Mouse (Mus musculus) liver, embryonic 11.5 days (tissue): ENCODE data around the gene Acnat1. TPM values are rescaled to one million over a fixed set of nuclear protein-coding genes. Genes with fewer than 3 reads are reported as not detected.
"Not testable (repeated sequence)": the region's sequence is repeated elsewhere in the genome, so short reads cannot be mapped to it uniquely, and the experiment has no call there.

Experiments
- ATAC-seq: fragments of 200-750 bp; cut with Nextera tagmentation; replicated peaks from 2 replicates; pipeline ENCODE4 v1.8.0; 2017; ENCODE audit warnings: moderate number of reproducible peaks, mild to moderate bottlenecking, moderate TSS enrichment, moderate library complexity; ENCODE audit not compliant: low FRiP score
- DNase-seq: peaks from one replicate; pipeline ENCODE4 v3.0.0-alpha.2; 2017; ENCODE audit warnings: low spot score
- H3K27ac ChIP-seq: fragments of 300-500 bp; sonication (generic); 2 replicates; pipeline ENCODE4 v1.5.1; 2014; ENCODE audit warnings: mild to moderate bottlenecking, low read depth, low read length, control low read depth
- H3K27me3 ChIP-seq: fragments of 300-500 bp; sonication (generic); replicated peaks from 2 replicates; pipeline ENCODE4 v1.6.1; 2014; ENCODE audit warnings: low read length, mixed read lengths; ENCODE audit not compliant: control insufficient read depth, insufficient read depth
- H3K36me3 ChIP-seq: fragments of 300-500 bp; sonication (generic); 2 replicates; pipeline ENCODE4 v1.6.1; 2014; ENCODE audit warnings: mild to moderate bottlenecking, low read length, moderate library complexity, mixed read lengths; ENCODE audit not compliant: control insufficient read depth, insufficient read depth
- H3K4me1 ChIP-seq: fragments of 300-500 bp; sonication (generic); replicated peaks from 2 replicates; pipeline ENCODE4 v1.6.1; 2014; ENCODE audit warnings: low read length, mixed read lengths; ENCODE audit not compliant: control insufficient read depth, insufficient read depth
- H3K4me2 ChIP-seq: fragments of 300-500 bp; sonication (generic); 2 replicates; pipeline ENCODE4 v1.6.1; 2014; ENCODE audit warnings: mild to moderate bottlenecking, control low read depth, moderate library complexity
- H3K4me3 ChIP-seq: fragments of 300-500 bp; sonication (generic); 2 replicates; pipeline ENCODE4 v1.5.1; 2014; ENCODE audit warnings: low read depth, low read length, control low read depth
- H3K9ac ChIP-seq: fragments of 300-500 bp; sonication (generic); 2 replicates; pipeline ENCODE4 v1.6.1; 2014; ENCODE audit warnings: low read depth, low read length, control low read depth
- H3K9me3 ChIP-seq: fragments of 300-500 bp; sonication (generic); 2 replicates; pipeline ENCODE4 v1.6.1; 2016; ENCODE audit warnings: low read length, inconsistent platforms, mixed read lengths; ENCODE audit not compliant: control insufficient read depth
- WGBS: fragments of 180-500 bp; shearing (Covaris S2); extraction: QIAGEN DNeasy Blood & Tissue Kit; methylation state at CpG from one replicate; pipeline ENCODE4 v1.1.7; 2014; 5-methylcytosine and 5-hydroxymethylcytosine counted together
- polyA plus RNA-seq: library from polyadenylated mRNA; unstranded; fragments of >200 nt; fragmentation: Nextera tagmentation; extraction: Ambion mirVana; gene quantifications from 2 replicates; pipeline ENCODE4 v1.2.1, GENCODE M21; 2014

Acnat1 gene
- polyA plus RNA-seq = not detected in 2 replicates

DNA sequence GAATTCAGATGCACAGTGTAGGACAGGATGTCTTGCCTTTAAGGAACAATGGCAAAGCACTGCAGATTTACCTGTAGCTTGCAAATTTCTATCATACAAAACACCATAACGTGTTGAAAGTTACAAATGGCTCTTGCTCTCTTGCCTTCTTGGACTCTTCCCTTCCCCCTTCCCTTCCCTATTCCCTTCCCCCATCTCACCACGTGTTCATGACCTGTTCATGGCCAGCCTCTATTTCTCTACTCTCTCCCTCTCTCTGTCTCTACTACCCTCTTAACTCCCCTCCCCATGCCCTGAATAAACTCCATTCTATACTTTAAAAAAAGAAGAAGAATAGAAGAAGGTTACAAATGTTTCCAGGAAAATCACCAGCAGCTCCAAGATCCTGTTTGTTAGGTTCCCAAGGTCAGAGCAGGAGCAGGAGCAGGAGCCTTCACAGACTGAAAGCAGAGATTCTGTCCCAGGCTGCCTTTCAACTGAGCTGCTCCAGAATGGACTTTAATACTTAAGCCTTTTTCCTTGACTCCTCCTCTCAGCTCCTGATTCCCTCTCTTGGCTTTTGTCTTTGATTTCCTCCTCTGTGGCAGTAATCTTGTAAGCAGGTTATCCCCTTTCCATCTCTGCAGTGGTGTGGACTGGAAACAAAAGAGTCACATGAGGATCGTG is at the start of gene Acnat1:
Gene Acnat1 (minus strand): TSS at position 478 of the 666 bp plus-strand sequence.
- no peak for ATAC-seq
- peak within 1 kb of the TSS; percentile 42 for H3K4me2 ChIP-seq
- H3K36me3 ChIP-seq = no peaks in the 10 kb centered on the region
- peaks cover 8% of the 10 kb centered on the region for H3K4me1 ChIP-seq
- H3K27ac ChIP-seq = no peak within 1 kb of the TSS
- no peaks in the 10 kb centered on the region for H3K27me3 ChIP-seq
- no peak within 1 kb of the TSS for H3K9ac ChIP-seq
- no peak within 1 kb of the TSS for H3K4me3 ChIP-seq
- no peak for DNase-seq
- no peaks in the 10 kb centered on the region for H3K9me3 ChIP-seq
- 47% methylated on average over 3 of the region's 3 CpGs for WGBS

DNA sequence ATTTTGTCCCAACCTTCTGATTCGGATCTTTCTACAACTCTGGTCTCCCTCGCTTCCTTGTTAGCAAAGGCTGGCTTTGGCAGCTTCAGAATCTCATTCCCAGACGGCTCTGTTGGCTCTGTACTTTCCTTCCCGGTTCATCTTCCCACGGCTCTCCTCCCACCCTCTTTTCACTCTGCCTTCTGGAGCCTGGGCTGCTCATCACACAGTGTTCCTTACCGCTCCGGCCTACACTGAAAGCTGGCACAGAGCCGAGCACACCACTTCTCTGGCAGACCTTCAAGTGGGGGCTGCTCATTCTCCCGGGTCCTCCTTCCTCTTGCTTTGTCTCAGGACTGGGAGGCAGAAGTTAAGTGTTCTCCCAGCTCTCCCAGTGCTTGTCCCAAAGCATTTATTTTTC is 48.9 kb upstream of the Acnat1 start:
- no peak for DNase-seq

DNA sequence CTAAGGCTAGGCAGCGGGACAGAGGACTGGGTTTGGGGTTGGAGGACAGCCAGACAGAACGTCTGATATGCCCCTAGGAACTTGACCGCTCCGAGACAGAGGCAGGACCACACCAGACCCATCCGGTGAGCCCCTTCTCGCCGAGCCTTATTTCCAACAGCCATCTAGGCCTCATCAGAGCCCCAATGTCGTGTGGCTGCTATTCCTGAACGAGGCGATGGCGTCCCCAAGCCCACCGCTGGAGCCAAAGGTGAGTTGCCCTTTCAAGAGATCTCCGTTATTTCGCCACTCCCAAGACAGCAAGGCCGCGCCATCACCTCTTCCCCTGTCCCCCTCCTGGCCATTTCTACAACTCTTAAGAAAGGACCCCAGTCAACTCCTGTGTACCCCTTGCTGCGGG is 47.6 kb upstream of the Acnat1 start:
- Histone ChIP-seq H3K9me3 (no peaks in the 10 kb centered on the region), H3K4me1 (peaks cover 12% of the 10 kb centered on the region), H3K27me3 (no peaks in the 10 kb centered on the region), H3K4me3 (peak overlapping the region; percentile 79), H3K27ac (no peak overlapping the region), H3K4me2 (peak overlapping the region; percentile 60), H3K9ac (peak overlapping the region; percentile 85), H3K36me3 (peaks cover 13% of the 10 kb centered on the region; the same call in 1 of the 2 replicates)
- WGBS = 1% methylated on average over 17 of the region's 17 CpGs
- peak; percentile 34 for ATAC-seq
- DNase-seq = no peak

More for the DNA sequence above, 48.9 kb upstream of the Acnat1 start:
- WGBS = 87% methylated on average over 9 of the region's 9 CpGs
- Histone ChIP-seq H3K27me3 (no peaks in the 10 kb centered on the region), H3K36me3 (peaks cover 13% of the 10 kb centered on the region; the same call in 1 of the 2 replicates), H3K9me3 (no peaks in the 10 kb centered on the region), H3K4me3 (no peak overlapping the region), H3K4me1 (peaks cover 12% of the 10 kb centered on the region), H3K4me2 (no peak overlapping the region; the same call in 1 of the 2 replicates), H3K9ac (no peak overlapping the region), H3K27ac (no peak overlapping the region)
- no peak for ATAC-seq

DNA sequence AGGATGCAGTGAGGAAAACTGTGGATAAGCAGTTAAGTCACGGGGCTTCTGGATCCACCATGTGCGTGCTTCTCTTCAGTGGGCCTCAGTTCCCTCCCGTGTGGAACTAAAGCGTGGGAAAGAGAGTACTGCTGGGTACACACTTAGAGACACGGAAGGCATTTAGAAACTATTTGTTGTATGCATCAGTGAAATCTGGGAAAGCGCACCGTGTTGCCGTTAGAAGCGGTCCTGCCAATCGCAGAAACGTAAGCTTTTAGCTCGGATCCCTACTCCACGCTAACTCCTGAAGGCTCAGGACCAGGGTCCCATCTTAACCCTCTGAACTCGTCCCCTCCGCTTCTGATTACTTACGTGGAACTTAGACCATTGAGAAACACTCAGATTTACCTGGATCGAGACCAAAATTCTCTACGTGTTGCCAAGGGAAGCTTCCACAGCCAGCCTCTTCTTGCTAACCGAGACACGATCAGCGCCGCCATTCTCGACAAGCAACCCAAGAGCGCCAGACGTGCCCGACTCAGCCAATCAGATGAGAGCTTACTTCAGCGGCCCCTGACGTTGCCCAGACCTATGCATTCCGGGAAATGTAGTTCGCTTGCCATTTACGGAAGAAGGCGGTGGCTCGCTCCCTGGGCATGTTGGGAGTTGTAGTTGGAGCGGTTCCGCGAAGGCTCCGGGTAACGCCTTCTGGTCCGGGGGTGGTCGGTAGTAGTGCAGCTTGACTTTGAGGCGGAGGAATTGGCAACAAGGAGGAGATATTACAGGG is 47.0 kb upstream of the Acnat1 start, which contains the start of the genes Mrpl50 and Zfp189:
Gene Mrpl50 (minus strand): TSS at position 522 of the 769 bp plus-strand sequence.
Gene Zfp189 (plus strand): TSS at position 605 of the 769 bp plus-strand sequence.
- Histone ChIP-seq H3K4me1 (peaks cover 12% of the 10 kb centered on the region), H3K9ac (peak within 1 kb of the TSS; percentile 85), H3K36me3 (peaks cover 13% of the 10 kb centered on the region; the same call in 1 of the 2 replicates), H3K9me3 (no peaks in the 10 kb centered on the region), H3K4me3 (peak within 1 kb of the TSS; percentile 79), H3K4me2 (peak within 1 kb of the TSS; percentile 65), H3K27ac (no peak within 1 kb of the TSS), H3K27me3 (no peaks in the 10 kb centered on the region)
- under 1% methylated on average over 41 of the region's 41 CpGs for WGBS
- peak; percentile 89 for DNase-seq
- ATAC-seq = peak; percentile 99

DNA sequence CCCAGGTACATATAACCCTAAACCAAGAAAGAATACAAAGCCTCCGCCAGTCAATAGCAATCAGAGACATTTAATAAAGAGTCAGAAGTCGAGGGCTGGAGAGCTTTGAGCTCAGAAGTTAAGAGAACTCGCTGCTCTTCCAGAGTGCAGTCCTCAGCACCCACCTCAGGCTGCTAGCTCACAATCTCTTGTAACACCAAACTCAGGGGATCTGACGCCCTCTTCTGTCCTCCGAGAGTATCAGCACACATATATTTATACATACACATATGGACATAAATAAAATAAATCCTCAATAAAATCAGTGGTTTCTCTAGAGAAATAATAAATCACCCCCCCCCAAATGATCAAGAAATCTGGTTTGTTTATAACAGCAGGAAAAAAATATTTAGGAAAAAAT is 45.8 kb upstream of the Acnat1 start:
- H3K36me3 ChIP-seq = peaks cover 13% of the 10 kb centered on the region; the same call in 1 of the 2 replicates
- ATAC-seq = no peak
- no peak for DNase-seq
- H3K4me3 ChIP-seq = peak overlapping the region; percentile 79
- H3K27ac ChIP-seq = no peak overlapping the region
- H3K9ac ChIP-seq = no peak overlapping the region
- H3K4me1 ChIP-seq = peaks cover 12% of the 10 kb centered on the region
- H3K27me3 ChIP-seq = no peaks in the 10 kb centered on the region
- WGBS = 65% methylated on average over 5 of the region's 5 CpGs
- H3K9me3 ChIP-seq = no peaks in the 10 kb centered on the region
- H3K4me2 ChIP-seq = peak overlapping the region; percentile 65

DNA sequence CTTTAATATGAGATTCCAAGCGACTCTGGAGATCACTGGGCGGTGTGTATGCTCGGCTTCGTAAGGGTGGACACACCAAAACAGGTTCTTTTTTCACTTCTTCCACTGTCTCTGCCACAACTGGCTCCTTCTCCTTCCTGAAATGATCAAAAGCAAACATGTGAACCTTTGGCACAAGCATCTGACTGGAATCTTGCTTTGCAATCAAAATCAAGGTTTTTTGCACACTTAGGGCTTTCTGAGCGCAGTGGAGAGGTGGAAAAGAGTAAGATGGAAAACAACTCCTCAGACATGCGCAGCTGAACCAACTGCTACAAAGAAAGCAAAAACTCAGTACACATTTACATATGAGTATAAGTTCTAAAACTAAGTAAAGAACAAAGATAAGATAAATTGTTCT is 40.7 kb upstream of the Acnat1 start:
- no peak overlapping the region for H3K4me2 ChIP-seq
- H3K4me3 ChIP-seq = no peak overlapping the region
- peaks cover 2% of the 10 kb centered on the region; the same call in 1 of the 2 replicates for H3K4me1 ChIP-seq
- peaks cover 20% of the 10 kb centered on the region for H3K36me3 ChIP-seq
- no peaks in the 10 kb centered on the region for H3K9me3 ChIP-seq
- DNase-seq (no peak), ATAC-seq (no peak)
- H3K27ac ChIP-seq = no peak overlapping the region
- 96% methylated on average over 6 of the region's 6 CpGs for WGBS
- no peak overlapping the region for H3K9ac ChIP-seq
- H3K27me3 ChIP-seq = no peaks in the 10 kb centered on the region

DNA sequence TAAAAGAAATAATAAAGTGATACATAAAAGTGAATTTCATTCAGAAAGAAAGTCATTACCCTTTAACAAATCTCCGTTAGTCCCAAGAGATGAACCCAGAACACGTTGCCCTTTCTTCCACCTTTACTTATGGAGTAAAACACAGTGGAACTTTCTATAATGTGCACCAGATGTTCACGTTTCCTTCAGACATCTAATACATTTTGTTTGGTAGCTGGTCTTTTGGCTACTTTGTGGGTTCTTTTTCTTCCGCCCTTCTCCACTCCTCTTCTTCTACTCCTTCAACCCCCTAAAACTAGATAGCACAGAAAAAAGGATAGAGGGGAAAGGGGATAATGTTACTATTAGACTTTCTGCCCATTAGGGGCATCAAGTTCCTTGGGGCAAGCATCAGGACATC is 38.9 kb upstream of the Acnat1 start:
- Histone ChIP-seq H3K4me2 (no peak overlapping the region), H3K9ac (no peak overlapping the region), H3K36me3 (peaks cover 18% of the 10 kb centered on the region), H3K9me3 (no peaks in the 10 kb centered on the region), H3K27me3 (no peaks in the 10 kb centered on the region), H3K4me3 (no peak overlapping the region), H3K4me1 (no peaks in the 10 kb centered on the region), H3K27ac (no peak overlapping the region)
- ATAC-seq (no peak), DNase-seq (no peak)
- 88% methylated on average over 4 of the region's 4 CpGs for WGBS

DNA sequence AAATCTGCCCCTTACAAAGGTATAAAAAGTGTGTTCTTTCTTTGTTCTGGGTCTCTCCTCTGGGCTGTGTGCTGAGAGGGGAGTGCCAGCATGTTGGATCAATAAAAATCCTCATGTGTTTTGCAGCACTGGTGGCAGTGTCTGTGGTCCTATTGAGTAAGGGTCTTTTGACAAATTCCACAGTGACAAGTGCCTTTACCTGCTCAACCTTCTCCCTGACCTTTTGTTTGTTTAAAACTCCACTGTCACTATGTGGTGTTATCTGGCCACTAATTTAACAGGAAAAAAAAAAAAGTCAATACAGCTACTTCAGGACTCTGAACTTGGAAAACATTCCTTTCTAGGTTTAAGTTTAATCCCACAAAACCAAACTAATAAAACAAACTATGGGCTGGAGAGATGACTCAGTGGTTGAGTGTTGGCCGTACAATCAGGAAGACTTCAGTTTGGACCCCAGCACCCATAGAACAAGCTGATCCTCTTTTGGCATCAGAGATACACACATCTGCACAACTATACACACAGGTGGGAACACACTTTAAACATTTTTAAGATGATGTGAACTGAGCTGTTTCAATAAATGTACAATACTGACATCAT is 36.6 kb upstream of the Acnat1 start:
- 0 out of 2 replicates have a peak, but pooled peaks have one; percentile 13 for ATAC-seq

More for the DNA sequence above, 36.6 kb upstream of the Acnat1 start:
- H3K27ac ChIP-seq, H3K9me3 ChIP-seq, H3K4me3 ChIP-seq, DNase-seq, H3K4me2 ChIP-seq, H3K9ac ChIP-seq, H3K27me3 ChIP-seq, H3K4me1 ChIP-seq: not testable (repeated sequence)
- 64% methylated on average over 1 of the region's 1 CpGs for WGBS
- H3K36me3 ChIP-seq = peaks cover 18% of the 10 kb centered on the region
